Mouse (Mus musculus): Measurements from ENCODE around the gene Fgfr2.

Gene Fgfr2

GRCm38 (mm10) chr7:132823832-132824231, 299.3 kb downstream of the Fgfr2 start:
- DNase-seq (ENCODE audit: low read depth, low spot score), result no peak

- no peak for DNase-seq (ENCODE audit: low read depth, low spot score)
Observed at GRCm38 (mm10) chr7:132820692-132821091, 302.5 kb downstream of the Fgfr2 start.

GRCm38 (mm10) chr7:132817056-132817455, 306.1 kb downstream of the Fgfr2 start:
- DNase-seq (ENCODE audit: low read depth, low spot score), result no peak

GRCm38 (mm10) chr7:132816528-132816927, 306.6 kb downstream of the Fgfr2 start:
- no peak for DNase-seq (ENCODE audit: low read depth, low spot score)

- peak; percentile 34 for DNase-seq (ENCODE audit: low read depth, low spot score)
Observed at GRCm38 (mm10) chr7:132815081-132815480, 308.1 kb downstream of the Fgfr2 start.

GRCm38 (mm10) chr7:132814089-132814450, 309.1 kb downstream of the Fgfr2 start:
- peak; percentile 42 for DNase-seq (ENCODE audit: low read depth, low spot score)

GRCm38 (mm10) chr7:132813416-132814088, 309.6 kb downstream of the Fgfr2 start, which contains the start of gene Fam53b:
Gene Fam53b (minus strand): TSS chr7:132813886.
- DNase-seq (ENCODE audit: low read depth, low spot score), result peak; percentile 31

- peak; percentile 41 for DNase-seq (ENCODE audit: low read depth, low spot score)
Observed at GRCm38 (mm10) chr7:132812619-132813415, 310.3 kb downstream of the Fgfr2 start.

GRCm38 (mm10) chr7:132811716-132812618, 311.2 kb downstream of the Fgfr2 start:
- peak; percentile 34 for DNase-seq (ENCODE audit: low read depth, low spot score)

- DNase-seq (ENCODE audit: low read depth, low spot score), result peak; percentile 90
Observed at GRCm38 (mm10) chr7:132810879-132811278, 312.3 kb downstream of the Fgfr2 start.

- DNase-seq (ENCODE audit: low read depth, low spot score), result no peak
Observed at GRCm38 (mm10) chr7:132810368-132810767, 312.8 kb downstream of the Fgfr2 start.

- DNase-seq (ENCODE audit: low read depth, low spot score), result no peak
Observed at GRCm38 (mm10) chr7:132809721-132810120, 313.4 kb downstream of the Fgfr2 start.

GRCm38 (mm10) chr7:132808841-132809682, 314.1 kb downstream of the Fgfr2 start:
- DNase-seq (ENCODE audit: low read depth, low spot score), result no peak

GRCm38 (mm10) chr7:132808051-132808796, 314.9 kb downstream of the Fgfr2 start:
- DNase-seq (ENCODE audit: low read depth, low spot score), result no peak

GRCm38 (mm10) chr7:132806926-132807857, 316.0 kb downstream of the Fgfr2 start:
- no peak for DNase-seq (ENCODE audit: low read depth, low spot score)

- no peak for DNase-seq (ENCODE audit: low read depth, low spot score)
Observed at GRCm38 (mm10) chr7:132806286-132806685, 316.9 kb downstream of the Fgfr2 start.

GRCm38 (mm10) chr7:132804951-132805350, 318.2 kb downstream of the Fgfr2 start:
- DNase-seq (ENCODE audit: low read depth, low spot score), result no peak

- DNase-seq (ENCODE audit: low read depth, low spot score), result no peak
Observed at GRCm38 (mm10) chr7:132804461-132804860, 318.7 kb downstream of the Fgfr2 start.

GRCm38 (mm10) chr7:132803962-132804361, 319.2 kb downstream of the Fgfr2 start:
- peak; percentile 50 for DNase-seq (ENCODE audit: low read depth, low spot score)
